Mouse (Mus musculus) megakaryocyte, adult 5-6 weeks (primary cell): ENCODE data around the gene Hoxd3. TPM values are rescaled to one million over a fixed set of nuclear protein-coding genes. Genes with fewer than 3 reads are reported as not detected.

Experiments
- ATAC-seq: 2 replicates; pipeline ENCODE4 v1.8.0; 2016; ENCODE audit warnings: mild to moderate bottlenecking, inconsistent platforms; ENCODE audit not compliant: poor library complexity, severe bottlenecking
- total RNA-seq, 2 experiments: library from RNA; stranded (forward) in 1 of 2; stranded (reverse) in 1 of 2; fragments of 153-499, 151-499 nt in 1 of 2; fragments of 221-1000, 200-1000 nt in 1 of 2; gene quantifications; 2 replicates each; pipeline versions ENCODE4 v1.2.3 to v1.2.4; 2015 to 2017

Hoxd3 gene
- not detected in 2 replicates for total RNA-seq (2015)
- total RNA-seq (2017) = 0.26 TPM in 1 of 2 replicates, not detected in the other

- no peak for ATAC-seq
These were observed at the start of gene Hoxd3, which contains the start of gene Hoxd4 for GRCm38 (mm10) chr2:74711721-74712621. Gene Hoxd3 (plus strand): TSS chr2:74711927. Gene Hoxd4 (plus strand): TSS chr2:74711929.

GRCm38 (mm10) chr2:74663291-74663925 lies 48.3 kb upstream of the Hoxd3 start:
- peak; percentile 39; the same call in 1 of the 2 replicates for ATAC-seq

GRCm38 (mm10) chr2:74666411-74666810 lies 45.3 kb upstream of the Hoxd3 start:
- ATAC-seq = no peak

GRCm38 (mm10) chr2:74667191-74667841 lies 44.4 kb upstream of the Hoxd3 start:
- no peak for ATAC-seq

GRCm38 (mm10) chr2:74667842-74668357 lies 43.8 kb upstream of the Hoxd3 start, which contains the start of gene Hoxd13:
Gene Hoxd13 (plus strand): TSS chr2:74668310.
- ATAC-seq = no peak

GRCm38 (mm10) chr2:74668370-74669229 lies 43.1 kb upstream of the Hoxd3 start:
- no peak for ATAC-seq

- ATAC-seq = no peak
These were observed 42.5 kb upstream of the Hoxd3 start for GRCm38 (mm10) chr2:74669230-74669578.

- ATAC-seq = no peak
These were observed 42.0 kb upstream of the Hoxd3 start for GRCm38 (mm10) chr2:74669650-74670235.

- no peak for ATAC-seq
These were observed 41.0 kb upstream of the Hoxd3 start for GRCm38 (mm10) chr2:74670632-74671188.

GRCm38 (mm10) chr2:74671847-74672246 lies 39.9 kb upstream of the Hoxd3 start:
- no peak for ATAC-seq

- ATAC-seq = peak; percentile 90
These were observed 39.0 kb upstream of the Hoxd3 start for GRCm38 (mm10) chr2:74672481-74673362.

GRCm38 (mm10) chr2:74673835-74674425 lies 37.8 kb upstream of the Hoxd3 start:
- no peak for ATAC-seq

- no peak for ATAC-seq
These were observed 36.7 kb upstream of the Hoxd3 start, which contains the start of gene Hoxd12 for GRCm38 (mm10) chr2:74674881-74675665. Gene Hoxd12 (plus strand): TSS chr2:74675013.

GRCm38 (mm10) chr2:74675666-74676282 lies 36.0 kb upstream of the Hoxd3 start:
- ATAC-seq = no peak

- no peak for ATAC-seq
These were observed 35.2 kb upstream of the Hoxd3 start for GRCm38 (mm10) chr2:74676376-74677052.

- no peak for ATAC-seq
These were observed 34.6 kb upstream of the Hoxd3 start for GRCm38 (mm10) chr2:74677106-74677505.
